Mouse (Mus musculus) intestine, postnatal 0 days (tissue): ENCODE data around the gene Polr2e. TPM values are rescaled to one million over a fixed set of nuclear protein-coding genes. Genes with fewer than 3 reads are reported as not detected.

Source experiments
- ATAC-seq: fragments of 200-750 bp; cut with Nextera tagmentation; 2 replicates; pipeline ENCODE4 v1.8.0; 2017; ENCODE audit warnings: mild to moderate bottlenecking, moderate TSS enrichment, moderate library complexity
- H3K27ac ChIP-seq: fragments of 300-500 bp; sonication (generic); 2 replicates; pipeline ENCODE4 v1.5.1; 2014; ENCODE audit warnings: mild to moderate bottlenecking, low read depth, low read length, moderate library complexity
- H3K27me3 ChIP-seq: fragments of 300-500 bp; sonication (generic); replicated peaks from 2 replicates; pipeline ENCODE4 v1.6.1; 2014; ENCODE audit warnings: low read length, mixed read lengths; ENCODE audit not compliant: control insufficient read depth, insufficient read depth
- H3K36me3 ChIP-seq: fragments of 300-500 bp; sonication (generic); 2 replicates; pipeline ENCODE4 v1.6.1; 2014; ENCODE audit warnings: mild to moderate bottlenecking, moderate library complexity; ENCODE audit not compliant: control insufficient read depth, insufficient read depth
- H3K4me1 ChIP-seq: fragments of 300-500 bp; sonication (generic); replicated peaks from 2 replicates; pipeline ENCODE4 v1.6.1; 2014; ENCODE audit warnings: antibody characterized with exemption, low read length, mixed read lengths; ENCODE audit not compliant: control insufficient read depth, insufficient read depth
- H3K4me2 ChIP-seq: fragments of 300-500 bp; sonication (generic); replicated peaks from 2 replicates; pipeline ENCODE4 v1.6.1; 2014; ENCODE audit warnings: low read depth, mild to moderate bottlenecking, moderate library complexity
- H3K4me3 ChIP-seq: fragments of 300-500 bp; sonication (generic); 2 replicates; pipeline ENCODE4 v1.5.1; 2014; ENCODE audit warnings: low read depth, low read length
- H3K9ac ChIP-seq: fragments of 300-500 bp; sonication (generic); 2 replicates; pipeline ENCODE4 v1.6.1; 2014; ENCODE audit warnings: mild to moderate bottlenecking, low read depth, low read length
- H3K9me3 ChIP-seq: fragments of 300-500 bp; sonication (generic); 2 replicates; pipeline ENCODE4 v1.6.1; 2016; ENCODE audit warnings: mixed run types; ENCODE audit not compliant: control insufficient read depth
- CTCF ChIP-seq: sonication (generic); IDR thresholded peaks from 2 replicates; pipeline ENCODE4 v1.5.1; 2016; ENCODE audit warnings: low read depth, mild to moderate bottlenecking, control low read depth, antibody characterized with exemption, moderate library complexity
- WGBS: fragments of 180-500 bp; shearing (Covaris S2); extraction: QIAGEN DNeasy Blood & Tissue Kit; methylation state at CpG from one replicate; pipeline ENCODE4 v1.1.7; 2014; 5-methylcytosine and 5-hydroxymethylcytosine counted together
- polyA plus RNA-seq: library from polyadenylated mRNA; unstranded; fragments of >200 nt; fragmentation: Nextera tagmentation; extraction: Ambion mirVana; gene quantifications from 2 replicates; pipeline ENCODE4 v1.2.1, GENCODE M21; 2015

The Polr2e gene
- polyA plus RNA-seq, 1 experiment from 2014 or later, result 98.5 TPM

- Histone ChIP-seq H3K36me3 (no peaks in the 10 kb centered on the region), H3K4me1 (0 out of 2 replicates have a peak, but pooled peaks cover 3% of the 10 kb centered on the region), H3K27me3 (no peaks in the 10 kb centered on the region), H3K4me3 (no peak overlapping the region), H3K9ac (no peak overlapping the region), H3K9me3 (no peaks in the 10 kb centered on the region), H3K27ac (no peak overlapping the region), H3K4me2 (no peak overlapping the region)
- 61% methylated on average over 20 of the region's 20 CpGs for WGBS
- no peak for TF ChIP-seq CTCF
- ATAC-seq, result peak; percentile 25; the same call in 1 of the 2 replicates
Observed at GRCm38 (mm10) chr10:80027681-80028520, 11.7 kb downstream of the Polr2e start.

GRCm38 (mm10) chr10:80025889-80026288, 13.7 kb downstream of the Polr2e start:
- no peak overlapping the region for H3K9ac ChIP-seq
- H3K4me3 ChIP-seq, result no peak overlapping the region
- no peak for ATAC-seq
- no peaks in the 10 kb centered on the region for H3K27me3 ChIP-seq
- H3K9me3 ChIP-seq, result no peaks in the 10 kb centered on the region
- H3K27ac ChIP-seq, result no peak overlapping the region
- WGBS, result 53% methylated on average over 12 of the region's 12 CpGs
- H3K36me3 ChIP-seq, result no peaks in the 10 kb centered on the region
- no peak overlapping the region for H3K4me2 ChIP-seq
- 0 out of 2 replicates have a peak, but pooled peaks cover 3% of the 10 kb centered on the region for H3K4me1 ChIP-seq
- no peak for TF ChIP-seq CTCF

DNA sequence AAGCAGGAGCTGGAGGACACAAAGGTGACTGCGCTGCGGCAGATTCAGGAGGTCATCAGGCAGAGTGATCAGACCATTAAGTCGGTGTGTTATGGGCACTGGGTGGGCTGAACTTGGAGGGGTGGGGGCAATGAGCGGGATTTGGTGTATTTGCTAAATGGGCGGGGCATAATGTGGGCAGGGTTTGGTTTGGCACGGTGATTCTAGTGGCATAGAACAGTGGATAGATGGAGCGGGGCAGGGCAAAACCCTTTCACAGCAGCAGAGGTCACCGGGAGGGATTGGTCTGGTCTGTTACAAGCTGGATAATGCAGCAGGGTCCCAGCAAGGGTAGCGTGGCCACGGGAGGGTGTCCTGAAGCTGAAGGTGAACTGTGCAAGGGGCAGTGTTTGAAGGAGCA, 14.1 kb downstream of the Polr2e start:
- no peaks in the 10 kb centered on the region for H3K27me3 ChIP-seq
- H3K4me1 ChIP-seq, result 0 out of 2 replicates have a peak, but pooled peaks cover 3% of the 10 kb centered on the region
- no peak overlapping the region for H3K4me3 ChIP-seq
- H3K9ac ChIP-seq, result no peak overlapping the region
- 62% methylated on average over 10 of the region's 10 CpGs for WGBS
- H3K36me3 ChIP-seq, result no peaks in the 10 kb centered on the region
- TF ChIP-seq CTCF, result no peak
- H3K27ac ChIP-seq, result no peak overlapping the region
- no peak for ATAC-seq
- no peak overlapping the region for H3K4me2 ChIP-seq
- no peaks in the 10 kb centered on the region for H3K9me3 ChIP-seq

DNA sequence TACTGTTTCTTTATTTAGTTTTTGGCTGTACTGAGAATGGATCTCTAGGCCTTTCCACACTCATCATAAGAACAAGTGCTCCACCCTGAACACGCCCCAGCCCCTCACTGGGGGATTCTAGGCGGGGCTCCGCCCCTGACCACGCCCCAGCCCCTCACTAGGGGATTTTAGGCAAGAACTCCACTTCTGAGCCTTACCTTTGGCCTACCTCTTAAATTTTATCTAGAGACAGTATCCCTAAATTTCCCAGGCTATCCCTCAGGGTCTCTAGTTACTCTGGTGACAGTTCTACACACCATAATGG, 14.6 kb downstream of the Polr2e start:
- ATAC-seq, result no peak
- Histone ChIP-seq H3K27me3 (no peaks in the 10 kb centered on the region), H3K4me2 (no peak overlapping the region), H3K4me1 (0 out of 2 replicates have a peak, but pooled peaks cover 3% of the 10 kb centered on the region), H3K27ac (no peak overlapping the region), H3K36me3 (no peaks in the 10 kb centered on the region), H3K9me3 (no peaks in the 10 kb centered on the region), H3K9ac (no peak overlapping the region), H3K4me3 (no peak overlapping the region)
- TF ChIP-seq CTCF, result no peak
- WGBS, result 47% methylated on average over 4 of the region's 4 CpGs

- 0 out of 2 replicates have a peak, but pooled peaks cover 3% of the 10 kb centered on the region for H3K4me1 ChIP-seq
- no peak overlapping the region for H3K9ac ChIP-seq
- 0 out of 2 replicates have a peak, but pooled peaks cover under 1% of the 10 kb centered on the region for H3K27me3 ChIP-seq
- no peaks in the 10 kb centered on the region for H3K9me3 ChIP-seq
- ATAC-seq, result no peak
- TF ChIP-seq CTCF, result no peak
- H3K27ac ChIP-seq, result no peak overlapping the region
- H3K36me3 ChIP-seq, result no peaks in the 10 kb centered on the region
- WGBS, result 78% methylated on average over 15 of the region's 15 CpGs
- H3K4me2 ChIP-seq, result no peak overlapping the region
- no peak overlapping the region for H3K4me3 ChIP-seq
Observed at GRCm38 (mm10) chr10:80024229-80025043, 15.2 kb downstream of the Polr2e start.

- Histone ChIP-seq H3K9me3 (no peaks in the 10 kb centered on the region), H3K36me3 (no peaks in the 10 kb centered on the region), H3K4me3 (no peak overlapping the region), H3K4me1 (0 out of 2 replicates have a peak, but pooled peaks cover 3% of the 10 kb centered on the region), H3K27me3 (0 out of 2 replicates have a peak, but pooled peaks cover 3% of the 10 kb centered on the region), H3K4me2 (no peak overlapping the region), H3K9ac (no peak overlapping the region), H3K27ac (no peak overlapping the region)
- no peak for TF ChIP-seq CTCF
- 67% methylated on average over 5 of the region's 5 CpGs for WGBS
- no peak for ATAC-seq
Observed at GRCm38 (mm10) chr10:80023758-80024157, 15.8 kb downstream of the Polr2e start.
